Mouse (Mus musculus) kidney, adult 2 months (tissue): ENCODE measurements at regions not wholly inside any gene's neighbourhood (a gene's known extent, or its start where the extent isn't known, plus 50 kb on each side); places are given as distances from the start of the nearest gene placed in this dataset.
"Not testable (repeated sequence)": the region's sequence is repeated elsewhere in the genome, so short reads cannot be mapped to it uniquely, and the experiment has no call there.

Experiments used
- DNase-seq: peaks from one replicate; pipeline ENCODE4 v3.0.0; 2021
- H3K27ac ChIP-seq: fragments of 200-500 bp; 2 replicates; pipeline ENCODE4 v1.5.1; 2012; ENCODE audit warnings: low read depth, low read length, control low read depth, inconsistent platforms; ENCODE audit not compliant: insufficient read depth
- H3K27me3 ChIP-seq: fragments of 200-500 bp; replicated peaks from 2 replicates; pipeline ENCODE4 v1.6.1; 2012; ENCODE audit warnings: mild to moderate bottlenecking, moderate library complexity, low read length, inconsistent platforms; ENCODE audit not compliant: control insufficient read depth, insufficient read depth
- H3K36me3 ChIP-seq: fragments of 200-500 bp; 2 replicates; pipeline ENCODE4 v1.6.1; 2012; ENCODE audit warnings: mild to moderate bottlenecking, moderate library complexity, low read length, inconsistent platforms; ENCODE audit not compliant: control insufficient read depth, insufficient read depth
- H3K4me1 ChIP-seq: fragments of 200-500 bp; 2 replicates; pipeline ENCODE4 v1.6.1; 2011; ENCODE audit warnings: low read length; ENCODE audit not compliant: control insufficient read depth, insufficient read depth
- H3K4me3 ChIP-seq: fragments of 200-500 bp; 2 replicates; pipeline ENCODE4 v1.5.1; 2011; ENCODE audit warnings: mild to moderate bottlenecking, low read depth, low read length, control low read depth; ENCODE audit not compliant: insufficient read depth
- CTCF ChIP-seq: fragments of 200-500 bp; conservative IDR thresholded peaks from 2 replicates; pipeline ENCODE4 v1.5.1; 2011; ENCODE audit warnings: low read depth, mild to moderate bottlenecking, control low read depth, low read length, moderate library complexity, mixed read lengths; ENCODE audit not compliant: insufficient read depth, insufficient read length
- POLR2A ChIP-seq: fragments of 200-500 bp; IDR thresholded peaks from one replicate; pipeline ENCODE4 v1.6.1; 2011; ENCODE audit warnings: low read depth, low read length, control low read depth
- WGBS: fragments of 180-500 bp; shearing (Covaris S2); methylation state at CpG from one replicate; pipeline ENCODE4 v1.1.7; 2018; 5-methylcytosine and 5-hydroxymethylcytosine counted together

- Histone ChIP-seq H3K4me1 (no peaks in the 10 kb centered on the region), H3K36me3 (no peaks in the 10 kb centered on the region), H3K27me3 (no peaks in the 10 kb centered on the region), H3K27ac (no peak overlapping the region), H3K4me3 (no peak overlapping the region)
- peak; percentile 47 for DNase-seq
- 32% methylated on average over 5 of the region's 5 CpGs for WGBS
- TF ChIP-seq POLR2A (no peak), CTCF (no peak)
These were observed 125.9 kb downstream of the Arrdc3 start for GRCm38 (mm10) chr13:81008864-81009766.

GRCm38 (mm10) chr13:81013953-81014352 lies 130.8 kb downstream of the Arrdc3 start:
- no peak overlapping the region for H3K27ac ChIP-seq
- no peak overlapping the region for H3K4me3 ChIP-seq
- no peaks in the 10 kb centered on the region for H3K4me1 ChIP-seq
- H3K36me3 ChIP-seq = no peaks in the 10 kb centered on the region
- no peak for DNase-seq
- no peak for TF ChIP-seq POLR2A
- TF ChIP-seq CTCF = no peak
- H3K27me3 ChIP-seq = no peaks in the 10 kb centered on the region
- WGBS = 84% methylated on average over 1 of the region's 1 CpGs

- TF ChIP-seq CTCF = no peak
- TF ChIP-seq POLR2A = no peak
- peak overlapping the region; percentile 92 for H3K27ac ChIP-seq
- H3K4me1 ChIP-seq = peaks cover 4% of the 10 kb centered on the region; the same call in 1 of the 2 replicates
- H3K36me3 ChIP-seq = no peaks in the 10 kb centered on the region
- no peak overlapping the region for H3K4me3 ChIP-seq
- 19% methylated on average over 3 of the region's 3 CpGs for WGBS
- peak; percentile 93 for DNase-seq
- no peaks in the 10 kb centered on the region for H3K27me3 ChIP-seq
These were observed 137.0 kb downstream of the Arrdc3 start for GRCm38 (mm10) chr13:81020106-81020747.

GRCm38 (mm10) chr13:81020811-81021210 lies 137.6 kb downstream of the Arrdc3 start:
- H3K4me3 ChIP-seq = no peak overlapping the region
- TF ChIP-seq POLR2A (no peak), CTCF (no peak)
- H3K4me1 ChIP-seq = peaks cover 4% of the 10 kb centered on the region; the same call in 1 of the 2 replicates
- no peaks in the 10 kb centered on the region for H3K27me3 ChIP-seq
- DNase-seq = peak; percentile 72
- peak overlapping the region; percentile 92 for H3K27ac ChIP-seq
- 44% methylated on average over 2 of the region's 2 CpGs for WGBS
- H3K36me3 ChIP-seq = no peaks in the 10 kb centered on the region

- DNase-seq = peak; percentile 22
- TF ChIP-seq CTCF = 0 out of 2 replicates have a peak, but pooled peaks have one; percentile 19
- no peak for TF ChIP-seq POLR2A
- Histone ChIP-seq H3K27ac (no peak overlapping the region), H3K4me3 (no peak overlapping the region), H3K36me3 (no peaks in the 10 kb centered on the region), H3K27me3 (no peaks in the 10 kb centered on the region), H3K4me1 (peaks cover 4% of the 10 kb centered on the region; the same call in 1 of the 2 replicates)
- 94% methylated on average over 1 of the region's 1 CpGs for WGBS
These were observed 139.2 kb downstream of the Arrdc3 start for GRCm38 (mm10) chr13:81022410-81022809.

GRCm38 (mm10) chr13:81025241-81025760 lies 142.1 kb downstream of the Arrdc3 start:
- WGBS = 95% methylated on average over 14 of the region's 14 CpGs
- H3K27ac ChIP-seq, H3K4me1 ChIP-seq, H3K27me3 ChIP-seq, H3K4me3 ChIP-seq, H3K36me3 ChIP-seq: not testable (repeated sequence)
- DNase-seq = peak; percentile 26

GRCm38 (mm10) chr13:81037316-81037715 lies 154.1 kb downstream of the Arrdc3 start:
- Histone ChIP-seq H3K4me1 (no peaks in the 10 kb centered on the region), H3K27me3 (no peaks in the 10 kb centered on the region), H3K27ac (no peak overlapping the region), H3K36me3 (no peaks in the 10 kb centered on the region), H3K4me3 (no peak overlapping the region)
- WGBS = 98% methylated on average over 1 of the region's 1 CpGs
- TF ChIP-seq POLR2A (no peak), CTCF (no peak)
- DNase-seq = no peak
